ENCODE assay signal across 14 mouse cellular contexts in genomic region chr17:29435345-29436006, GRCm38 (mm10). TPM values are rescaled to one million over a fixed set of nuclear protein-coding genes. Genes with fewer than 3 reads are reported as not detected.
DNase-seq lines count a peak whose midpoint lies in the region; ATAC-seq and TF ChIP-seq lines count a peak whose summit lies in the region.
"Had no signal": no experiment of that assay in that cellular context is flagged by ENCODE, and none has a peak within 500 bp of the region (broad histone marks: within the 10 kb centered on the region; RNA-seq: fewer than 3 reads in every experiment).

No protein-coding gene starts in this region.

- no peaks in the 10 kb centered on the region for H3K9me3 ChIP-seq in heart, embryonic 11.5 days (replicated peaks; ENCODE audit: control insufficient read depth, low read length)
- H3K9me3 ChIP-seq in liver, postnatal 0 days (ENCODE audit: low read length), result no peaks in the 10 kb centered on the region
- no peaks in the 10 kb centered on the region for H3K9me3 ChIP-seq in stomach, postnatal 0 days (ENCODE audit: control insufficient read depth, low read length)
- H3K9me3 ChIP-seq: embryonic facial prominence, embryonic 15.5 days; hindbrain, embryonic 12.5 days; lung, embryonic 15.5 days; neural tube, embryonic 13.5 days had no signal

- intact Hi-C loops in heart, postnatal 10 days (cut with DNase I), result no loop called here

- H3K36me3 ChIP-seq in heart, embryonic 11.5 days (ENCODE audit: control insufficient read depth, insufficient read depth, low read length), result no peaks in the 10 kb centered on the region
- H3K36me3 ChIP-seq in testis, adult 2 months (ENCODE audit: control insufficient read depth, insufficient read depth, low read length), result no peaks in the 10 kb centered on the region
- no peaks in the 10 kb centered on the region for H3K36me3 ChIP-seq in liver, postnatal 0 days (replicated peaks; ENCODE audit: insufficient read depth, low read length)
- H3K36me3 ChIP-seq in stomach, postnatal 0 days (ENCODE audit: control insufficient read depth, insufficient read depth, low read length), result no peaks in the 10 kb centered on the region
- H3K36me3 ChIP-seq: embryonic facial prominence, embryonic 15.5 days; hindbrain, embryonic 12.5 days; lung, embryonic 15.5 days; neural tube, embryonic 13.5 days had no signal

- peak overlapping the region; percentile 13; the same call in 1 of the 2 replicates for H3K27ac ChIP-seq in heart, embryonic 11.5 days (ENCODE audit: low read depth, low read length)
- H3K27ac ChIP-seq in testis, adult 2 months (ENCODE audit: control insufficient read depth, insufficient read depth, low read depth, low read length), result no peak overlapping the region
- peak overlapping the region; percentile 17; the same call in 1 of the 2 replicates for H3K27ac ChIP-seq in liver, postnatal 0 days (ENCODE audit: low read depth)
- no peak overlapping the region for H3K27ac ChIP-seq in stomach, postnatal 0 days (replicated peaks)
- H3K27ac ChIP-seq: embryonic facial prominence, embryonic 15.5 days; hindbrain, embryonic 12.5 days; lung, embryonic 15.5 days had no signal

- 93% methylated on average over 9 of the region's 9 CpGs for WGBS in heart, embryonic 11.5 days (ENCODE audit: insufficient replicate concordance)
- 86% methylated on average over 9 of the region's 9 CpGs for WGBS in liver, postnatal 0 days (ENCODE audit: insufficient replicate concordance)
- 94% methylated on average over 9 of the region's 9 CpGs for WGBS in stomach, postnatal 0 days

- no peaks in the 10 kb centered on the region for H3K27me3 ChIP-seq in heart, embryonic 11.5 days (ENCODE audit: control insufficient read depth, insufficient read depth, low read length)
- H3K27me3 ChIP-seq in testis, adult 2 months (ENCODE audit: control insufficient read depth, insufficient read depth, low read length), result 0 out of 2 replicates have a peak, but pooled peaks cover 3% of the 10 kb centered on the region
- H3K27me3 ChIP-seq in liver, postnatal 0 days (ENCODE audit: insufficient read depth, low read length), result no peaks in the 10 kb centered on the region
- H3K27me3 ChIP-seq in stomach, postnatal 0 days (ENCODE audit: control insufficient read depth, insufficient read depth, low read length), result no peaks in the 10 kb centered on the region
- H3K27me3 ChIP-seq: embryonic facial prominence, embryonic 15.5 days; hindbrain, embryonic 12.5 days; lung, embryonic 15.5 days; neural tube, embryonic 13.5 days had no signal

- TF ChIP-seq CTCF in testis, adult 2 months (IDR thresholded peaks at IDR 0.05; ENCODE audit: control insufficient read depth, insufficient read depth, insufficient replicate concordance, low read depth, low read length), result no peak
- TF ChIP-seq CTCF in liver, postnatal 0 days (IDR thresholded peaks at IDR 0.05; ENCODE audit: low read depth), result no peak
- TF ChIP-seq CTCF in stomach, postnatal 0 days (IDR thresholded peaks at IDR 0.05; ENCODE audit: low read depth), result no peak

- no peak for TF ChIP-seq EP300 in liver, postnatal 0 days (IDR thresholded peaks at IDR 0.05; ENCODE audit: low read depth)
- TF ChIP-seq EP300 in stomach, postnatal 0 days (optimal IDR thresholded peaks at IDR 0.05), result no peak

- ATAC-seq in heart, embryonic 11.5 days (replicated peaks; ENCODE audit: insufficient number of reproducible peaks, low FRiP score, low TSS enrichment), result no peak
- ATAC-seq in liver, postnatal 0 days, result no peak
- ATAC-seq in stomach, postnatal 0 days (ENCODE audit: low FRiP score, low TSS enrichment), result no peak

- no peak overlapping the region for H3K4me3 ChIP-seq in heart, embryonic 11.5 days (ENCODE audit: low read depth, low read length)
- peak overlapping the region; percentile 74 for H3K4me3 ChIP-seq in testis, adult 2 months (ENCODE audit: control insufficient read depth, low read depth, low read length)
- no peak overlapping the region for H3K4me3 ChIP-seq in liver, postnatal 0 days (ENCODE audit: low read depth, low read length)
- H3K4me3 ChIP-seq in stomach, postnatal 0 days (ENCODE audit: low read depth, low read length), result no peak overlapping the region
- H3K4me3 ChIP-seq: embryonic facial prominence, embryonic 15.5 days; hindbrain, embryonic 12.5 days; lung, embryonic 15.5 days; neural tube, embryonic 13.5 days had no signal

- no peak overlapping the region for H3K4me2 ChIP-seq in heart, embryonic 11.5 days
- no peak overlapping the region for H3K4me2 ChIP-seq in liver, postnatal 0 days (ENCODE audit: low read depth, low read length)
- H3K4me2 ChIP-seq in stomach, postnatal 0 days (replicated peaks; ENCODE audit: low read depth), result no peak overlapping the region
- H3K4me2 ChIP-seq: embryonic facial prominence, embryonic 15.5 days; hindbrain, embryonic 12.5 days; lung, embryonic 15.5 days; neural tube, embryonic 13.5 days had no signal

- no peak for TF ChIP-seq POLR2A in testis, adult 2 months (IDR thresholded peaks at IDR 0.05; ENCODE audit: control insufficient read depth, low read depth, low read length)

- H3K4me1 ChIP-seq in heart, embryonic 11.5 days (ENCODE audit: control insufficient read depth, insufficient read depth, low read length), result peaks cover 58% of the 10 kb centered on the region
- H3K4me1 ChIP-seq in testis, adult 2 months (ENCODE audit: control insufficient read depth, insufficient read depth, low read length), result peaks cover 14% of the 10 kb centered on the region
- peaks cover 59% of the 10 kb centered on the region for H3K4me1 ChIP-seq in liver, postnatal 0 days (ENCODE audit: insufficient read depth)
- peaks cover 3% of the 10 kb centered on the region; the same call in 1 of the 2 replicates for H3K4me1 ChIP-seq in stomach, postnatal 0 days (replicated peaks; ENCODE audit: control insufficient read depth, insufficient read depth)

- H3K9ac ChIP-seq in heart, embryonic 11.5 days (ENCODE audit: low read depth, low read length), result no peak overlapping the region
- no peak overlapping the region for H3K9ac ChIP-seq in liver, postnatal 0 days (replicated peaks)
- no peak overlapping the region for H3K9ac ChIP-seq in stomach, postnatal 0 days (ENCODE audit: low read length)
- H3K9ac ChIP-seq: embryonic facial prominence, embryonic 15.5 days; hindbrain, embryonic 12.5 days; lung, embryonic 15.5 days; neural tube, embryonic 13.5 days had no signal

- no peak for DNase-seq in heart, postnatal 10 days
- no peak for DNase-seq in testis, postnatal 14 days (ENCODE audit: low spot score)
- DNase-seq in liver, postnatal 0 days, result no peak
- no peak for DNase-seq in urinary bladder, adult 18-20 months (ENCODE audit: low spot score in 2 of 2)
- no peak for DNase-seq in stomach, postnatal 0 days (ENCODE audit: low spot score)
- DNase-seq: kidney, adult 11 months; midbrain, embryonic 14.5 days; thymus, postnatal 14 days had no signal

RNA-seq across cellular contexts. Expression of gene Pim1, which starts 55.1 kb away (rescaled TPM):
- 23.5 and 27.3 TPM in 2 replicates for polyA plus RNA-seq in heart, embryonic 11.5 days (2014; fragmentation: Nextera tagmentation; extraction: Ambion mirVana)
- total RNA-seq in heart, postnatal 10 days (2021), result 10 to 100 TPM; 40.6 to 51.5 TPM
- polyA plus RNA-seq in testis, adult 2 months (2012; rRNA removed), result 87.2 and 99.7 TPM in 2 replicates
- 35.6 and 57.1 TPM in 2 replicates for polyA plus RNA-seq in liver, postnatal 0 days (2015; fragmentation: Nextera tagmentation; extraction: Ambion mirVana)
- polyA plus RNA-seq in stomach, postnatal 0 days (2015; fragmentation: Nextera tagmentation; extraction: Ambion mirVana), result 28.6 and 32.8 TPM in 2 replicates

Comparison
In these comparisons a context has a peak if more than half of its experiments do, and no peak if none do; other contexts are left out.
1. H3K27ac ChIP-seq: peak in heart, embryonic 11.5 days (single experiment) and liver, postnatal 0 days (single experiment); none in testis, adult 2 months (single experiment) and stomach, postnatal 0 days (single experiment).